Mouse (Mus musculus) MEL-GATA-1-ER (cell line): ENCODE measurements at regions not wholly inside any gene's neighbourhood (a gene's known extent, or its start where the extent isn't known, plus 50 kb on each side); places are given as distances from the start of the nearest gene placed in this dataset.

Source experiments
- DNase-seq: peaks from one replicate; pipeline ENCODE4 v3.0.0-alpha.2; 2012; ENCODE audit warnings: low read depth; ENCODE audit errors: extremely low read depth

DNA sequence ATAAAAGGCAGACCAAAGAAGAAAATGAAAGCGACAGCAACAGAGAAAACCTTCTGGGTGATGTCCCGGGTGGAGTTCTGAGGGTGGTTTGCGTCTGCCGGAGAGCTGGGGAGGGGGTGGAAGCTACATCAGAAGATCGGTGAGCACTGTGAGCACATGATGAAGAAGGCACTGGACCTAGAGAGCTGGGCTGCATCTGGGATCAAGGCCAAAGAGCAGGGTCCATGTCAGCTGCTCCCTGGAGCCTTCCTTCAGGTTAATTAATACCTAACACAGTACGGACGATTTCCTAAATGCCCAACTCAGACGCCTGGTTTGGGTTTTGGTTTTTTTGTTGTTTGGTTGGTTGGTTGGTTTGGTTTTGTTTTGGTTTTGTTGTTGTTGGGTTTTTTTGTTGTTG is 228.6 kb upstream of the Zfp637 start:
- no peak for DNase-seq

GRCm38 (mm10) chr6:117613656-117614350 is 227.2 kb upstream of the Zfp637 start:
- no peak for DNase-seq

DNA sequence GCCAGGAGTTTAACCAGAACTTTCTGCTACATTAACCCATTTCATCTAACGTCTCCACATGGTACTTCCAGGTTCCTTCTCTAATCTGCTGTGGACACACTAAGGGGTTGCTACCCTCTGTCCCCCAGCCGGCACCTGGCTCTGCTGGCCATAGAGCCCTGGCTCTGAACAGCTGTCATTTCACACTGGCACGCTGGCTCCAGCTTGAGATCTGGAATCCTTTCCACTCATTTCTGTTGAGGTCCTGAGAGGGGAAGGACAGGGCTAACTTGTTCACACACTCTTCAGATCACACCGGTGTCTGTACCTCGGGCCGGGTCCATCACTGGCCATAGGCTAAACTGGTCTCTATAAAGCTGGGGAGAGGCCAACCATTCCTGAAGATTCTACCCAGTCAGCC is 226.6 kb upstream of the Zfp637 start:
- no peak for DNase-seq

GRCm38 (mm10) chr6:117617168-117617567 is 223.8 kb upstream of the Zfp637 start:
- no peak for DNase-seq

DNA sequence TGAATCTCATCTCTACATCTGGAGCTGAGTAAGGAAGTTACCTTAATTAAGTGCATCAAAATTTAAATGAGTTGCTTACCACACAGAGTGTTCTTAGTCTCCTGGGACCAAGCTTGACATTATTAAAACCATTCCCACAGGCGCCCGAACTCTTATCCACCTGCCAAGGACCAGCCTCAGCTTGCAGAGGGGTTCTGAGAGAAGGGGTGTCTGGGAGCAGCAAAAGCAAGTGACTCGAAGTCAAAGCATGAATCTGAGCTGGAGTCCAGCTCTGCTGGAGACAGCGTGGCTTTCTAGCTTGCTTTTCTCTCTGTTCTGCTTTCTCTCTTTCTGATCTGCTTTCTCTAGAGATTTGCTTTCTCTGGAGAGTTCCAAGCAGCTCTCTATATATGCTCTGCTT is 223.0 kb upstream of the Zfp637 start:
- no peak for DNase-seq

- DNase-seq, result no peak
Measured at GRCm38 (mm10) chr6:117619606-117620005, 221.4 kb upstream of the Zfp637 start.

DNA sequence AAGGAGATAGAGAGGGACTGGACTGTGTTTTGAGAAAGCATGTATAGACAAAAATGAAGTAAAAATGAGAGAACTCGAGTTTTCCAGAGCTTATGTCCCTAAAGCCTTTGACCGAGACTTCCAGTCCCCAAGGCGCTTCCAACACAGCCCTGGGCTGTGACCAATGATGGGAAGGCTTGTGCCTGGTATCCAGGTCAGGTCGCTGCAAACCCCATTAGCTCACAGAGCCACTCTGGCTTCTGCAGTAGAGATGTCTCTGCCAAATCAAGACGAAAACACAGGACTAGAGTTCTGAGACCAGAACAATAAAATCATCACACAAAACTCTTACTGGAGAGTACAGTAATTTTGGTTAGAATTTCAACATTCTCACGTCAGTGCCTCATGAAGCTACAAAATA is 218.5 kb upstream of the Zfp637 start:
- DNase-seq, result no peak

- DNase-seq, result no peak
Measured at GRCm38 (mm10) chr6:117622946-117623345, 218.0 kb upstream of the Zfp637 start.

DNA sequence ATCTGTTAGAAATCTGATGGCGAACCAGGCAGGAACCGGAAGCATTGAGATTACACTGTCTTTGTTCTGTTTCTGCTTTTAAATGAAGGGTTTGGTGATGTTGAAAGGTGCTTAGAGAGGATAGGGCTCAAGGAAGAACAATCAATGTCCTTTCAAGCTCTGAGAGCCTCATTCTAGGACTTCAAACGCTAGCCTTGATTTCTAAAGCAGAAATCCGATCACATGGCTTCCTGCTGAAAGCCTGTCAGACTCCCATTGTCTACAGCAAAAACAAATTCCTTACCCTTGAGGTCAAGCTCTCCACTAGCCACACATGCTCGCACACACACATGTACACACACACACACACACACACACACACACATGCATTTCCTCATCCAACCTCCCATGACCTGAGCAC is 215.3 kb upstream of the Zfp637 start:
- no peak for DNase-seq

GRCm38 (mm10) chr6:117627461-117627860 is 213.5 kb upstream of the Zfp637 start:
- DNase-seq, result no peak

DNA sequence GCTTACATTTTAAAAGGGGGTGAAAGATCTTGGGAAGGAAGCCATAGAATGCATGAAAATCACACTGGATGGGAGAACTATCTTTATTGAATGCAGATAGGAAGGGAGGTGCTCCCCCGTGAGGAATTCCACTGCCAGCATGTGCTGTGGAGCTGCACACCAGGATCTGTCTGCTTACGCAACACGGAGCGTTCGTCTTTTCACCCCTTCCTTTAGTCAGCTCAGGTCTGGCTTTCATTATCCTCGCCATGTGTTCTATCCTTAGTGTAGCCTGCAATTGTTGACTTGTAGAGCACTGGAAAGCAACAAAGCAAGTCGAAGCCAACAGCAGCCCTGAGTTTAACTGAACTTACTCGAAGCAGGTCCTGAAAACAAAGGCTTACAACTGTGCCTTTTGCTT is 194.4 kb upstream of the Zfp637 start:
- DNase-seq, result no peak

DNA sequence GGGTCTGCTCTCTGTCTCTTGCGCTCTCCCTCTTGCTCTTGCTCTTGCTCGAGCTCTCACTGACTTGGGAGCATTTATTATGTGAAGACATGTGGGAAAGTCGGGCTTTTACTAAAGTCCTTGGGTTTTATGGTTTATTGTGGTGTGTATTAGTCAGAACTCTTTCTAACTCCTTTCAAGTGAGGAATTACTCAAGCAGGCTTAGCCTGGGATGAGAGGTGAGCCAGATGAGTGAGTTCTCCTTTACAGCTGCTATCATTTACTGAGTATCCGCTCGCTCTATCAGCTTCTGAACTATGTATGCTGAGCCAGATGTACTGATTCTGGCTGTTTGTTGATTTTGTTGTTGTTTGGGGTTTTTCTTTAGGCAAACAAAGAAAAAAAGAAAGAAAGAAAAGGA is 190.4 kb upstream of the Zfp637 start:
- DNase-seq, result no peak

DNA sequence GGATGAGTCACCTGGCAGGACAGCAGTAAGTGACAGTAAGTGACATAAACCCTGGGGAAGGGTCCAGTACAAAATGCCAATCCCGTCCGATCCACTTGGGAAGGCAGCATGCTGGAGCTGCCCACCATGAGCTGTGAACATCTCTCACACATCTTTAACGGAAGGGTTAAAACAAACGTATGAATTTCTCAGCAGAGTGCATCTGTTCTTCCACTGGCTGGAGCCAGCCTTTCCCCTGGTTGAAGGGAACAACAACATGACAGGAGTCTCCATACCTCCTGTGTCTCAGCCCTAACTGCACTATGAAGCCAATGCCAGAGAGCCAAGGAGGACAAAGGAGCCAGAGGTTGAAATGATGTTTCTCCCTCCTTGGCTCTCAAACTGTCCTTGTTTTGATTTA is 189.4 kb upstream of the Zfp637 start:
- DNase-seq, result no peak

GRCm38 (mm10) chr6:117652012-117652411 is 189.0 kb upstream of the Zfp637 start:
- DNase-seq, result no peak

GRCm38 (mm10) chr6:117652917-117653316 is 188.1 kb upstream of the Zfp637 start:
- DNase-seq, result no peak

DNA sequence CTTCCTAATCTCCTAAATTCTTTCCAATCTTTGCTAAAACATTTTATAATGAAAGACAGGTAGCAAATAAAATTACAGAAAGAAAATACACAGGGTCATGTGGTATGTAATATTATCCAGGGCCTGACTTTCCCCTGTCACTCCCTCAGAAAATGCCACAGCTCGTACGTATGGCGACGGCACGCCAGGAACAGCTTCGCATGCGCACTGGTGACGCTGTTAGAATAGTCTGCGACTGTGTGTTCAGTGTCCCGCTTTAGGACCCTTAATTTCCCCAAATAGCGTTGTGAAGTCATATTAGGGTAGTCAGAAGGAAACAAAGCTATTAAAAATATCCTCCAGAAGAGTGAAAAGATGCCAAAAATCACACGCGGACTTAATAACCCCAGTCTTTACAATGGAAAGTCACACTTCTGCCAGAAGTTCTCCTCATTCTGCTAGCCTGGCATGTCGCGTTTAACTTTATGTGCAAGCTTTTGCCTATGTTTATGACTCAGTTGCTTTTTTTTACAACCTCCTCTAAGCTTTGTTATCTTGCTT is 187.0 kb upstream of the Zfp637 start:
- no peak for DNase-seq

DNA sequence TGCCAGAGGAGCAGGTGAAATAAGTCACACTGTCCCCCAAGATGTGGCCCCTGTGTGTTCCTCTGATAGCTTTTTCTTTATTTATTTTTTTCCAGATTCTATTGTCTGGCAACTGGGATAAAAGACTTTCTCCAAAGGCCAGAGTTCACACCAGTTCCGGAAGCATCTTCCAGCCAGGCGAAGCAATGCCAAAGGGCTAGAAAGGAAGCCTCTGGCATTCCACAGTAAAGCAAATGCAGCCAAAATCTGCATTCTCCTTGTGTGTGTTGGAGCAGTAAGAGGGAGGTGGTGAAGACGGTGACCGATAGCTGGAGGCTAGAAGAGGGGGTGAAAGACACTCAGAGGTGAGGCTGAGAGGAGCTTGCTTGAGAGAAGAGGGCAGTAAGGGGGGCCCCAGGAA is 185.0 kb upstream of the Zfp637 start:
- DNase-seq, result no peak

GRCm38 (mm10) chr6:117660576-117660975 is 180.4 kb upstream of the Zfp637 start:
- DNase-seq, result no peak

GRCm38 (mm10) chr6:117662635-117663034 is 178.3 kb upstream of the Zfp637 start:
- no peak for DNase-seq

DNA sequence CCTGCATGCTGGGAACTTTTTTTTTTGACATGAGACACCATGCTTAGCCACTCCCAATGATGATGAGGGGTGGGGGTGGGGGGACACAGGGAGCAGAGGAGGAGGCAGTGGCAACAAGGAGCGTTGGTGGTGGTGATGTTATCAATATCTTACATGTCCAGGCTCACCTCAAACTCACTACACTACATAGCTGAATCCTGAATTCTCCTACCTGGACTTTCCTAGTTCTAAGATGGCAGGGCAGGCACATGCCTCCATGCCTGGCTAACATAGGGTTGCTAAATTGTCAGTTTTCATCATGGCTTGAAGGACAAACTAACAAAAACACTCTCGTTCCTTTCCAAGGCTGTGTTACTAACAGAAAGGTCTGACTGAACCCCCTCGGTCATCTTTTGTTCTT is 170.6 kb upstream of the Zfp637 start:
- DNase-seq, result no peak

DNA sequence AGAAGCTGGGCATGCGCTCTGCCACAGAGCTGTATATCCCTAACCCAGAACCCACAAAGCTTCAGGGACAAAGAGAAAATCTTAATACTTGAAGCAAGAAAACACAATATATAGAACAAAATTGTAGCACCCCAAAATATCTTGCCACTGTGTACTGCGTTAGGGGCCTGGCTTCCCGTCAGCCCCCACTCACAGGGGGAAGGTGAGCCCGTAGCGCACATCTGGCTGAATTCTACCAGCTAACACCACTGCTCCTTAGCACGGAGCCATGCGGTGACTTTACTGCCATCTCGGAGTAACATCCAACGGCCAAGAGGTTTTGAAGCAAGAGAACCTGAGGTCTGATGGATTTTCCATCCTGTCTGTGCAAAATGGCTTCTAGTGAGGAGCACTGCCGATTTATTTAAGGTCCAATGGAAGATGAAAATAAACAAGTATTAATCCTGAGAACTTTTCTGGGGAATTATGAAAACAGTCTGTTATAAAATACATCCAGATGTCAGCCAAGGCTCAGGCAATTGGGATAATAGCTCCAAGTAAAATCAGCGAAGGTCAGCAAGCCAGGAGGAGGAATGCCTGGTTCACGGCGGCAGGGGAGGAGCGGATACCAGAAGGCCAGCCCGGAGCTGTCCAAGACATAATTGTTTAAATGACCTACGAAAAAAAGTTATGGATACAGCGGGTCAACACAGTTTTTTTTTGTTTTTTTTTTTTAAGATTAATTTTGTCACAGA is 170.0 kb upstream of the Zfp637 start:
- DNase-seq, result no peak

DNA sequence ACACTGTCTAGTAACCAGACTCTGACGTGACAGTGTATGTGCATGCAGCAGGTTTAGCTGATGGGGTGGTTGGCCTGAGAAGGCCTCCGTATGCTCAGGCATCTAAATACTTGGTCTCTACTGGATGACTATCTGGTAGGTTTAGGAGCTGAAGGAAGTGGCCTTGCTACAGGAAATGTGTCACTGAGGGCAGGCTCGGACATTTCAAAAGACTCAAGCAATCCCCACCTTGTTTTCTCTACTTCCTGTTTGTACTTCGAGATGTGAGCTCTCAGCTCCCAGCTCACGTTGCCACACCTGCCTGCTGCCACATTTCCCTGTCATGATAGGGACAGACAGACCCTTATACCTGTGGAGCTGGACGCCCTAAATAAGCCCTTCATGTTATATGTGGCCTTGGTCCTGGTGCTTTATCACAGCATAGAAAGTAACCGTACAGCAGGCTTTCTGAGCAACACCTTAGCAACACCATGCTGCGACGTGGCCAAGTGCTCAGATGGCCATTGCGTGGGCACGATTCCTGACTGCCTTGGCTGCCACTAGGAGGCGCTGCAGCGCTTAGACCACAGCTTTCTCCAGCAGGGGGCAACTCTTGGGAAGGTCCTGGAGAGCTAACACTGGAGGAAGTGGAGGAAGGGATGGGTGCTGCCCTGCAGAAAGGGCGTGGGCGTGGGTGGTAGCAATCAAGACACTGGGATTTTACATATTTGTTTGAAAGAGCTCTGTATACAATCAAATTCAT is 165.8 kb upstream of the Zfp637 start:
- no peak for DNase-seq
